Mouse (Mus musculus): ENCODE data around the gene Grhl1.

Grhl1 gene

DNA sequence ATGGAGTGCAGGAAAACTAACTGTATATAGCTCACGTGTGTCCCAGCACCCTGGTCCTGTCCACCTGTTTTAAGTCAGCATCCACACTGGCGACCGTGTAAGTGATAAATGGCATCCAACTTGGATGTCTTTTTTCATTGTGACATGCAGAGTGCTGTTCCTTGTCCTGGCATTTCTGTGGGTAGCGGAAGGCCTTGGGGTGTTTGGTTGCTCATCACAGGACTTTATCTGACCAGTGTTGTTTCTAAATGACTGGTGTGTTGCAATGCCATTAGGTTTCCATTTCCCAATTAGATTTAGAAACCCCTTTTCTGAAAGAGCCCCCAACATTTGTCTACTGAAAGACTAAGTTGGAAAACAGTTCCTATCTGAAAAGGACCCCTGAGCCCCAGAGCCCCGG lies 90.0 kb downstream of the Grhl1 start:
- in situ Hi-C loops (cut with MboI; ENCODE audit: low pct_unique_long_range_greater_than_20kb in 1 of 2, low sequenced_read_pairs in 2 of 2, unreplicated experiment in 1 of 2) = no loop called here

Data from mouse embryonic stem cell (cell line).